Mouse (Mus musculus): ENCODE data around the gene Clasp2.
"Not testable (repeated sequence)": the region's sequence is repeated elsewhere in the genome, so short reads cannot be mapped to it uniquely, and the experiment has no call there.

Clasp2 gene

DNA sequence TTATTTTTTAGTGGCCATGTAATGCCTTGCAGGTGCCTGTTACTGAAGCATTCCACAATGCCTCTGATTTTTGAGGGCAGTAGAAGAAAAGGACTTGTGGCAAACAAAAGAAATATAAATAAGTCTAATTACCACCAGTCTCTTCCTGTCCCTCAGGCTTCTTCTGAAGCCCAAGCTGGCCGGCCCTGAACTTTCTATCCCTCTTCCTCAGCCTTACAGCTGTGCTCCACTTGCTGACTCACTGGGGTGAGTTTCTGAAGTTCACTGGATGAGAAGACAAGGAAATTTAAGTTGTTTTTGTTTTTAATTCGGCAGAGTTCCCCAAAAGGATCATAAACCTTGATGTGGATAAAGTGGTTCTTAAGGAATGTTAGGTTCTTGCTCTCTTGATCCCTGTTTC is 74.6 kb downstream of the Clasp2 start:
- no peak for DNase-seq (ENCODE audit: low read depth, low spot score)

DNA sequence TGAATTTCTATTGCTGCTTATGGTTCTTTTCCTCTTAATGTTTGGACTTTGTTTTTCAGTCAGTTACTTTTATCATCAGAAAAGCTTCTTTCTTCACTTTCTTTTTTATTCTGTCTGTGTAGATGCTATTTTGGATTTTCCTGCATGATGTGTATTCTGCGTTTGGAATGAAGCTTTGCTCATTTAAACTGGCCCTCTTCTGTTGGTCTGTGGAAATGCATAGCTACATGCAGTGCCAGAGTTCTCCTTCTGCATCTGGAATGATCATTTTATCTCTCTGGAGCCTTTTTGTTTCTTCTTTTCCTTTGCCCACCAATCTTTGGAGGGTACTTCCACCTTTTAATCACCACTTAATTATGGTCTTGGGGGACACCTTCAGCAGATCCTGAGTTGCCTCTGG is 80.9 kb downstream of the Clasp2 start:
- DNase-seq (ENCODE audit: low read depth, low spot score): no peak

DNA sequence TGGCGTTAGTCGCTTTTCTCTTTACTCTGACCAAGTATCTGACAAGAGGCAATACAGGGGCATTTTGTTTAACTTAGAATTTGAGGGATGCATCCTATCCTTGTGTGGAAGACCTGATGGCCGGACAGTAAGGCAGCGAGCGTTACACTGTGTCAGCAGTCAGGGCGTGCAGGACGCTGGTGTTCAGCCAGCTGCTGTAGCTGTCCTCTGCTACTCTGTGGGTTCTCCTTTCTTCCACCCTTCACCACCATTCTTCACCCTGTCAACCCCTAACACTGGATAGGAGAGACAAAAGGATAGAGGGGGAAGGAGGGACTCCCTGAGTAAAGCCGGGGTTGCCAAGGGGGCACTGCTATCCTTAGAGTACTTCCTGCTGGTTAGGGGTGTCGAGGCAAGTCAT is 87.4 kb downstream of the Clasp2 start:
- DNase-seq (ENCODE audit: low read depth, low spot score): no peak

DNA sequence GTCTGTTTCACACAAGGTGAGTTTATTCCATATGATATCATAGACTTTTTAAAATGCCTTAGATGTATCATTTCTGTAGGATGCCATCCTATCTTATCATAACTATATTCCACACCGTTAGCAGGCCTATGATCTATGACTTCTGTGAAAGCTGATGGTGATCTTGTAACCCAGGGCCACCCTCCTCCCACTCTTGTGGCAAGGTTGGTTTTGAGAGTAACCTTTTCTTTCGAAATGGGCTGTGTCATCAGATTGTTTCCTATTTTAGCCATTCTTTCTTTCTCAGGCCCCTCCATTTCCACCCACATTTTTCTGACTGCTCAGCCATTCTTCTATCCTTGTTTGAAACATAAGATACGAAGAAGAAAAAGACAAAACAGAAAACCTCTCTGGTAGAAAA is 88.9 kb downstream of the Clasp2 start:
- DNase-seq (ENCODE audit: low read depth, low spot score): no peak

GRCm38 (mm10) chr9:113833481-113833880 is 92.2 kb downstream of the Clasp2 start:
- DNase-seq (ENCODE audit: low read depth, low spot score): no peak

- no peak for DNase-seq (ENCODE audit: low read depth, low spot score)
Observed at GRCm38 (mm10) chr9:113837001-113837400, 95.7 kb downstream of the Clasp2 start.

GRCm38 (mm10) chr9:113837461-113837860 is 96.2 kb downstream of the Clasp2 start:
- no peak for DNase-seq (ENCODE audit: low read depth, low spot score)

- DNase-seq (ENCODE audit: low read depth, low spot score): no peak
Observed at GRCm38 (mm10) chr9:113844029-113844428, 102.8 kb downstream of the Clasp2 start.

DNA sequence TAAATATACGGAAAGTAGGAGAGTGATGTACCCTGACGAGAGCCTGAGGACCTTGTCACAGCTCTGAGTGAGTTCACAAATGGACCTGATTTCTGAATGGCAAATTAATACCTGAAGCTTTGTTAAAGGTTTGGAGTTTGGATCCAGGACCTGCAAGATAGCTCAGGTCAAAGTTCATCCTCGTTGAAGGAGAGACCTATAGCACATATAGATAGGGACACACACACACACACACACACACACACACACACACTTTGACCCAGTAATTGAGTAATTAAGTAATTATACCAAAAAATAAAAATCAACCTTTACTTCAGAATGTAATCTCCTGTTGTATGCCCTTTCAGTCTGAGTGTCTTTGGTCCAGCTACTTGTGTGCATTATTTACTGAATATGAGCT is 114.2 kb downstream of the Clasp2 start:
- no peak for DNase-seq (ENCODE audit: low read depth, low spot score)

DNA sequence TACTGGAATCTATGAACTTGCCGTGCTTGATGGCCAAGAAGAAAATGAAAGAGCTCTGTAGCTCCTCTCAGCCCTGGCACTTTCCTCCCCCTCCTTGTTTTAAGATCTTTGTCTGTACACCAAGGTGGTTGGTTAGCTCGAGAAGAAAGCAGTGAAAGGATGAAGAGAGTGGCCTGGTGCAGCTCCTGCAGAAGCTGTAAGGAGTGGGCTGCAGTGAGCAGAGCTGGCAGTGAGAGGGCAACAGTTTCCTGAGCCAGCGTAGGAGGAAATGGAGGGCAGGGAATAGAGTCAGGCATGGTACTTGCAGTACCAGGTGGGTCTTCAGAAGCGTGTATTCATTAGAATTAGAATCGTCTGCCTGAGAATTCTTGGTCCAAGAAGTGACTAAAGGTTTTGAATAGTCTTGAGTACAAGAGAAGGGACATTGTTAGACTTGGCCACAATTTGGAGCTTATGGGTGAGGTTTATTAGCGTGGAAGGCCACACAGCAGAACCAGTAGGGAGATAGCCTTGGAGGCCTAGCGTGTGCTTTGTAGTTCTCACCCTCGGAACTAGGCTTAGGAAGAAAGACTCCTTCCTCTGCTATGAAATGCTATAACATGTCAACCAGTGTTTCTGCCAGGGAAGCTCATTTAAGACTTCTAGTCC is 116.1 kb downstream of the Clasp2 start:
- DNase-seq (ENCODE audit: low read depth, low spot score): no peak

GRCm38 (mm10) chr9:113857929-113858440 is 116.7 kb downstream of the Clasp2 start:
- DNase-seq (ENCODE audit: low read depth, low spot score): no peak

- no peak for DNase-seq (ENCODE audit: low read depth, low spot score)
Observed at GRCm38 (mm10) chr9:113859420-113859819, 118.1 kb downstream of the Clasp2 start.

- DNase-seq (ENCODE audit: low read depth, low spot score): no peak
Observed at GRCm38 (mm10) chr9:113863370-113863999, 122.2 kb downstream of the Clasp2 start.

GRCm38 (mm10) chr9:113867951-113868350 is 126.7 kb downstream of the Clasp2 start:
- DNase-seq (ENCODE audit: low read depth, low spot score): no peak

- DNase-seq (ENCODE audit: low read depth, low spot score): no peak
Observed at GRCm38 (mm10) chr9:113894903-113895302, 153.6 kb downstream of the Clasp2 start.

- DNase-seq (ENCODE audit: low read depth, low spot score): no peak
Observed at GRCm38 (mm10) chr9:113903136-113903535, 161.9 kb downstream of the Clasp2 start.

GRCm38 (mm10) chr9:113904315-113904714 is 163.0 kb downstream of the Clasp2 start:
- not testable (repeated sequence) for DNase-seq (ENCODE audit: low read depth, low spot score)

DNA sequence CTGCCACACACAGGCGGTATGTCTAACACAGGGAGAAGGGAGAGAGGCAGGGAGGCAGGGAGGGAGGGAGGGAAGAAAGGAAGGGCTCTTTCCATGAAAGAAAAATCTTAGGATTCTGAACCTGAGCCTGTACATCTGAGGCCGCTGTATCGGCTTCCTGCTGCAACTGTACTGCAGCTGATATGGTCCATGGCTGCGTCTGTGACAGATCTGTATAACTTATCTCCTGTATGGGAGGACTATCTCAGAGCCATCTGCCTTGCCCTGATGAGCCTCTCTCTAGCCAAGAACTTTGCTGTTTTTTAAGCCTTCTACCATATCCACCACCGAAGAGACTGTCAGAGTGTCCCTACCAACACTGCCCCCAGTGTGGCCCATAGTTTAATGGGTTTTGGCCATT is 174.5 kb downstream of the Clasp2 start:
- no peak for DNase-seq (ENCODE audit: low read depth, low spot score)

GRCm38 (mm10) chr9:113922677-113923076 is 181.4 kb downstream of the Clasp2 start:
- DNase-seq (ENCODE audit: low read depth, low spot score): no peak

- no peak for DNase-seq (ENCODE audit: low read depth, low spot score)
Observed at GRCm38 (mm10) chr9:113924883-113925282, 183.6 kb downstream of the Clasp2 start.

- no peak for DNase-seq (ENCODE audit: low read depth, low spot score)
Observed at GRCm38 (mm10) chr9:113928591-113928990, 187.3 kb downstream of the Clasp2 start.

DNA sequence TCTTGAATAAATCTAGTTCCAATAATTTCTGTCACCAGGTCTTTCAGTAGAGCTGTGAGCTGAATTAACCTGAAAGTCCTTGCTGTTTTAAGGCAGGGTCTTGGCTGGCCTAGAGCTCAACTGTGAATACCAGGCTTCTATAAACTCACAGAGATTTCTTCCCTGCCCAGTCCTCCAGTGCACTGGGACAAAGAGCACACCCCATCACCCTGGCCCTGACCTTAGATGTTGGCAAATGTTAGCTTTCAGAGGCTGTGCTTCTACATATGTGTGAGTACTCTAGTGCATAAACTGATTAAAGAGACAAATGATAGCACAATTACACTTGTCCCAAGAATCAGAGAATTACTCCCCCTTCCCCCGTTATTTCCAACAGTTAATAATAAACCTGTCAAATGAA is 188.4 kb downstream of the Clasp2 start:
- no peak for DNase-seq (ENCODE audit: low read depth, low spot score)
